Mouse (Mus musculus): ENCODE data around the gene Acin1.

DNA sequence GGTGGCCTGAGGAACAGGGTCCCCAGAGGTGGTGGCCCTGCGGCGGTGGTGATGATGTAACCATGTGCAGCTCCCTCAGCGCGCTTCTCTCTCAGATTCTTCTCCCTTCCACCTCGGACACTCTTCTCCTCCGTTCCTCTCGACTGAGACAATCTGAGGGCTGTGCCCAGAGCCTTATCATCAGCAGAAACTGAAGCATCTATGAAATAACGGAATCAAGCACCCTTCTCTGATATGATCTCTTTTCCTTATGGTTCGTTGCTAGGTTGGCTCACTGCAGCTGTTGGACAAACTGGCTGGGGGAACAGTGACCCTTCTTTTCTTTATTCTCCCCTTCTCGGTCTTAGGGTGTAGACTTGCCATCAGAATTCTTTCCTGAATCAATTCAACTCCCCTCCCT is 16.5 kb upstream of the Acin1 start:
- TF ChIP-seq CTCF (IDR thresholded peaks at IDR 0.05; ENCODE audit: control insufficient read depth, insufficient read depth, insufficient read length) = no peak
- TF ChIP-seq FOSL1 (IDR thresholded peaks at IDR 0.05; ENCODE audit: insufficient read depth, low read length, poor library complexity, severe bottlenecking) = no peak
- TF ChIP-seq CEBPB (IDR thresholded peaks at IDR 0.05; ENCODE audit: low read depth) = no peak
- no peak for TF ChIP-seq MYOD1 (IDR thresholded peaks at IDR 0.05; ENCODE audit: control insufficient read depth, insufficient read length, low read depth)

Data from C2C12 (cell line).